Mouse (Mus musculus) midbrain, postnatal 0 days (tissue): Measurements from ENCODE around the gene 1500011B03Rik. TPM values are rescaled to one million over a fixed set of nuclear protein-coding genes. Genes with fewer than 3 reads are reported as not detected.

ENCODE experiments used
- ATAC-seq: fragments of 200-750 bp; cut with Nextera tagmentation; 2 replicates; pipeline ENCODE4 v1.8.0; 2017; ENCODE audit warnings: moderate number of reproducible peaks, mild to moderate bottlenecking, moderate TSS enrichment, moderate library complexity; ENCODE audit not compliant: low FRiP score
- DNase-seq: peaks from one replicate; pipeline ENCODE4 v3.0.0-alpha.2; 2015; ENCODE audit warnings: low spot score
- H3K27ac ChIP-seq: fragments of 300-500 bp; sonication (generic); 2 replicates; pipeline ENCODE4 v1.5.1; 2014; ENCODE audit warnings: low read depth, mild to moderate bottlenecking, low read length, mixed read lengths
- H3K27me3 ChIP-seq: fragments of 300-500 bp; sonication (generic); 2 replicates; pipeline ENCODE4 v1.6.1; 2014; ENCODE audit warnings: low read length, control low read depth, mixed read lengths; ENCODE audit not compliant: insufficient read depth
- H3K36me3 ChIP-seq: fragments of 300-500 bp; sonication (generic); 2 replicates; pipeline ENCODE4 v1.6.1; 2014; ENCODE audit warnings: low read length, control low read depth, mixed read lengths; ENCODE audit not compliant: insufficient read depth
- H3K4me1 ChIP-seq: fragments of 300-500 bp; sonication (generic); 2 replicates; pipeline ENCODE4 v1.6.1; 2014; ENCODE audit warnings: mild to moderate bottlenecking, control low read depth, antibody characterized with exemption, low read length, mixed read lengths; ENCODE audit not compliant: insufficient read depth
- H3K4me2 ChIP-seq: fragments of 300-500 bp; sonication (generic); 2 replicates; pipeline ENCODE4 v1.6.1; 2014; ENCODE audit warnings: low read depth, mild to moderate bottlenecking, low read length, mixed read lengths; ENCODE audit not compliant: poor library complexity, severe bottlenecking
- H3K4me3 ChIP-seq: fragments of 300-500 bp; sonication (generic); 2 replicates; pipeline ENCODE4 v1.5.1; 2014; ENCODE audit warnings: low read depth, mild to moderate bottlenecking, low read length, moderate library complexity
- H3K9ac ChIP-seq: fragments of 300-500 bp; sonication (generic); replicated peaks from 2 replicates; pipeline ENCODE4 v1.6.1; 2014; ENCODE audit warnings: mild to moderate bottlenecking, low read length, moderate library complexity, mixed read lengths; ENCODE audit not compliant: poor library complexity, severe bottlenecking
- H3K9me3 ChIP-seq: fragments of 300-500 bp; sonication (generic); 2 replicates; pipeline ENCODE4 v1.6.1; 2016; ENCODE audit warnings: low read length, control low read depth
- CTCF ChIP-seq: IDR thresholded peaks from 2 replicates; pipeline ENCODE4 v1.5.1; 2016; ENCODE audit warnings: antibody characterized with exemption, mild to moderate bottlenecking
- WGBS: fragments of 180-500 bp; shearing (Covaris S2); extraction: QIAGEN DNeasy Blood & Tissue Kit; methylation state at CpG from one replicate; pipeline ENCODE4 v1.1.7; 2014; 5-methylcytosine and 5-hydroxymethylcytosine counted together
- polyA plus RNA-seq: library from polyadenylated mRNA; unstranded; fragments of >200 nt; fragmentation: Nextera tagmentation; extraction: Ambion mirVana; gene quantifications from 2 replicates; pipeline ENCODE4 v1.2.1, GENCODE M21; 2015
- total RNA-seq: library from RNA; depleted of rRNA; stranded (reverse); fragments of >200 nt; gene quantifications from 2 replicates; pipeline ENCODE4 v1.2.3, GENCODE M21; 2014

The 1500011B03Rik gene
- total and polyA plus RNA-seq, 2 experiments from 2014 or later = 299 to 372 TPM

GRCm38 (mm10) chr5:114829740-114830139 lies 6.5 kb upstream of the 1500011B03Rik start:
- DNase-seq (no peak), ATAC-seq (no peak)

GRCm38 (mm10) chr5:114827427-114827826 lies 4.2 kb upstream of the 1500011B03Rik start:
- H3K36me3 ChIP-seq = no peaks in the 10 kb centered on the region
- no peak overlapping the region for H3K9ac ChIP-seq
- no peak for ATAC-seq
- WGBS = 93% methylated on average over 12 of the region's 12 CpGs
- no peaks in the 10 kb centered on the region for H3K9me3 ChIP-seq
- no peak overlapping the region for H3K27ac ChIP-seq
- TF ChIP-seq CTCF = no peak
- no peaks in the 10 kb centered on the region for H3K4me1 ChIP-seq
- no peak overlapping the region for H3K4me3 ChIP-seq
- H3K4me2 ChIP-seq = no peak overlapping the region
- DNase-seq = no peak
- H3K27me3 ChIP-seq = no peaks in the 10 kb centered on the region

More at GRCm38 (mm10) chr5:114829740-114830139, 6.5 kb upstream of the 1500011B03Rik start:
- Histone ChIP-seq H3K9me3 (no peaks in the 10 kb centered on the region), H3K27me3 (no peaks in the 10 kb centered on the region), H3K27ac (no peak overlapping the region), H3K36me3 (no peaks in the 10 kb centered on the region), H3K4me1 (no peaks in the 10 kb centered on the region), H3K4me2 (no peak overlapping the region), H3K4me3 (no peak overlapping the region), H3K9ac (no peak overlapping the region)
- TF ChIP-seq CTCF = no peak
- WGBS = 64% methylated on average over 3 of the region's 3 CpGs

- H3K9me3 ChIP-seq = no peaks in the 10 kb centered on the region
- peak; percentile 89 for DNase-seq
- no peaks in the 10 kb centered on the region for H3K36me3 ChIP-seq
- ATAC-seq = peak; percentile 82
- peak overlapping the region; percentile 50; the same call in 1 of the 2 replicates for H3K9ac ChIP-seq
- H3K27ac ChIP-seq = peak overlapping the region; percentile 58
- H3K4me1 ChIP-seq = no peaks in the 10 kb centered on the region
- no peaks in the 10 kb centered on the region for H3K27me3 ChIP-seq
- H3K4me3 ChIP-seq = peak overlapping the region; percentile 28
- peak; percentile 48 for TF ChIP-seq CTCF
- 9% methylated on average over 27 of the region's 27 CpGs for WGBS
- peak overlapping the region; percentile 59 for H3K4me2 ChIP-seq
Measured at GRCm38 (mm10) chr5:114825978-114826691, 2.9 kb upstream of the 1500011B03Rik start.

GRCm38 (mm10) chr5:114824197-114824596 lies 929 bp upstream of the 1500011B03Rik start:
- H3K4me2 ChIP-seq = no peak overlapping the region
- H3K9me3 ChIP-seq = no peaks in the 10 kb centered on the region
- H3K4me3 ChIP-seq = no peak overlapping the region
- no peaks in the 10 kb centered on the region for H3K36me3 ChIP-seq
- DNase-seq (peak; percentile 57), ATAC-seq (no peak)
- WGBS = 21% methylated on average over 9 of the region's 9 CpGs
- no peak overlapping the region for H3K9ac ChIP-seq
- peak overlapping the region; percentile 3; the same call in 1 of the 2 replicates for H3K27ac ChIP-seq
- no peaks in the 10 kb centered on the region for H3K4me1 ChIP-seq
- peak; percentile 82 for TF ChIP-seq CTCF
- H3K27me3 ChIP-seq = no peaks in the 10 kb centered on the region

- Histone ChIP-seq H3K9ac (no peak overlapping the region), H3K4me1 (no peaks in the 10 kb centered on the region), H3K4me2 (no peak overlapping the region), H3K27me3 (no peaks in the 10 kb centered on the region), H3K36me3 (no peaks in the 10 kb centered on the region), H3K4me3 (no peak overlapping the region), H3K9me3 (no peaks in the 10 kb centered on the region), H3K27ac (no peak overlapping the region)
- DNase-seq = no peak
- WGBS = 74% methylated on average over 10 of the region's 11 CpGs
- ATAC-seq = no peak
- no peak for TF ChIP-seq CTCF
Measured at GRCm38 (mm10) chr5:114818124-114818523, 5.1 kb downstream of the 1500011B03Rik start.

- no peak for ATAC-seq
- no peak for DNase-seq
- H3K36me3 ChIP-seq = no peaks in the 10 kb centered on the region
Measured at GRCm38 (mm10) chr5:114816599-114816998, 6.7 kb downstream of the 1500011B03Rik start.

More at GRCm38 (mm10) chr5:114816599-114816998, 6.7 kb downstream of the 1500011B03Rik start:
- TF ChIP-seq CTCF = no peak
- Histone ChIP-seq H3K4me2 (no peak overlapping the region), H3K9me3 (no peaks in the 10 kb centered on the region), H3K9ac (no peak overlapping the region), H3K27me3 (no peaks in the 10 kb centered on the region), H3K4me1 (no peaks in the 10 kb centered on the region), H3K4me3 (no peak overlapping the region), H3K27ac (no peak overlapping the region)
- 68% methylated on average over 6 of the region's 6 CpGs for WGBS
